Mouse (Mus musculus) embryo, embryonic 11 days (tissue): ENCODE data around the gene Gxylt2.

Source experiments
- DNase-seq: peaks from one replicate; pipeline ENCODE4 v3.0.0-alpha.2; 2015

Gene Gxylt2

DNA sequence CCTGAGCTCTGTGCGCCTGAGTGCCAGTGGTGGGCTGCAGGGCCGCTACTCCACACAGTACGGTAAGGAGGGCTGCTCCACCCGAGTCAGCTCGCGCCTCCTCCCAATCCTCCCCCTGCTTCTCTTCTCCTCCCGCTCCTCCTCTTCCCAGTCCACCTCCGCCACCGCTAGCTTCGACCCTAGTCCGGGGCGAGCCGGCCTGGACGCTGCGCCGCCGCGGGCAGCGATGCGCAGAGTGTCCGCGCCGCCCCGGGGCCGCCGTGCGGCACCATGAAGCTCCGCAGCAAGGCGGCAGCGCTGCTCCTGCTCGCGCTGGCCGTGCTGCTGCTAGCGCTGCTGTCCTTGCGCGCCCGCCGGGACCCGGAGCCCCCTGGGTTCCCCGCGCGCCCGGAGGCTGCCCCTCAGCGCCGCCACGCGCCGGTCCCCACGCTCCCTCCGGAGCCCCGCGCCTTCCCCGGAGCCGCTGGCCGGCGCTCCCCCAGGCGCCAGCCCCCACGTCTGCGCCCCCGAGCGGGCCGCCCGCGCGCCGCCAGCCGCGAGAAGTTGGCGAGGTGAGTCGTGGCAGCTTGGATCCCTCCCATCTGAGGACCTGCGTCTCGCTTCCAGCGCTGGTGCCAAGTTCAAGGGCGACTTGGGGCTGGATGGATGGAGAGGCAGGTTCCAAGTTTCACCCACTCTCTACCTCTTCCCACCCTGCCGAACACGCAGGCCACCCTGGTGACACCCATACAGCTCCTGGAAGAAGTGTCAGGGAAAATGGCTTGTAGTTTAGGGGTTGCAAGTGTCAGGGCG, at the start of gene Gxylt2:
TSS of gene Gxylt2 (plus strand) at position 161 of the 792 bp plus-strand sequence.
- DNase-seq, result peak; percentile 88

DNA sequence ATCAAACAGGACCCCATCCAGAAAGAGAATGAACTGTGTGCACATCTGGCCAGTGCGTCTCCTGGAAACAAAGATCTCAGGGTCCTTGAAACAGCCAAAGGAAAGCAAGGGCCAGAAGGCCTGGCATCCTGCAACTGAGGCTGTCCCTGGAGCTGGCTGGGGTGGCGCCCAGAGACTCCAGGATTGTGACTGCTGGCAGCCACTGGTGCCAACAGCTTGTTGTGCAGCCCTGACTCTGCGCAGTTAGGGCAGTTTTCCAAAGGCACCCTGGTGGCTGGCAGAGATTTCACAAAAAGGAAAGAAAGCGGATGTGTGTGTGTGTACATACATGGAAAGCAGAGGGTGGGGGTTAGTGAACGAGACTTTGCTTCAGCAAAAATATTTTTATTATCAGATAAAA, 44.1 kb upstream of the Gxylt2 start:
- DNase-seq, result no peak

DNA sequence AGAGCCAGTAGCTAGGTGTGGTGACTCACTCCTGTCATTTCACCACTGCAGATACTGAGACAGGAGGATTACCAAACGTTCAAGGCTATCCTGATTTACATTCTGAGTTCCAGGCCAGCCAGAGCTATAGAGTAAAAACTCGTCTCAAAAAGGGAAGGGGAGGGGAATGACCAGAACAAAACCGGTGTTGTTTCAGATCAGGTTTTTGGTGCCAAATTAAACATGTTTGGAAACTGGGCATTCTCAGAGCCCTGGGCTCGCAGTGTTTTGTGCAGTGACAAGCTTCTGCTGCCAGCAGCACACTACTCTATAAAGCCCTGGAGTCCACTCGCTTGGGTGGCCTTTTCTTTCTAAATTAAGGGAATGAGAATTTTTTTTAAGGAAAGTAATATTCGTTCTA, 42.3 kb upstream of the Gxylt2 start:
- no peak for DNase-seq

DNA sequence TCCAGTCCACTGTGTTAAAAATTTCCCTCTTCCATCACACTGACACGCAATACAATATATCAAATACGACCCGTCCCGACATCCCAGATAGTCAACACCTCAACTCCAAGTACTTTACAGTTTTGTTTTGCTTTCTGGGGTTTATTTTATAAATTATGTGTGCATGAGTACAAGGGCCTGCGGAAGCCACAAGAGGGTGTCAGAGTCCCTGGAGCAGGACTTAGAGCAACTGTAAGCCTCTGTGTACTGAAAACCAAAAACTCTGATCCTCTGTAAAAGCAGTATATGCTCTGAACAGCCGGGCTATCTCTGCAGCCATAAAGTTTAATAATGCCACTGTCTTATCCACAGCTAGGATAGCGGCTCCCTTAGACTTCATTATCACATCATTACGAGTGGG, 36.9 kb upstream of the Gxylt2 start:
- no peak for DNase-seq

DNA sequence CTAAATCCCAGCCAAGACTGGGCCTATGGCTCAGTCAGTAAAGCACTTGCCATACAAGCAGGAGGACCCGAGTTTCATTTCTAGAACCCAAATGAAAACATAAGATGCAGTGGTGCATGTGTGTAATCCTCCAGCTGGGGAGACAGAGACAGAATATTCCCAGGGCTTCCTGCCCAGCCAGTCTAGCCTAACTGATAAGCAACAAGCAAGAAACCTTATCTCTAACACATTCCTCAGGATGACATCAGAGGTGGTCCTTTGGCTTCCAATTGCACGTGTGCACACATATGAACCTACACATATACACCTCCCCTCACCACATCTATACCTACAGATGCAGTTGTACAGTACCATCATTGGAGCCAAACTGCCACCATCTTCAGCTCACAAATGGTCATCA, 35.7 kb upstream of the Gxylt2 start:
- DNase-seq, result no peak

DNA sequence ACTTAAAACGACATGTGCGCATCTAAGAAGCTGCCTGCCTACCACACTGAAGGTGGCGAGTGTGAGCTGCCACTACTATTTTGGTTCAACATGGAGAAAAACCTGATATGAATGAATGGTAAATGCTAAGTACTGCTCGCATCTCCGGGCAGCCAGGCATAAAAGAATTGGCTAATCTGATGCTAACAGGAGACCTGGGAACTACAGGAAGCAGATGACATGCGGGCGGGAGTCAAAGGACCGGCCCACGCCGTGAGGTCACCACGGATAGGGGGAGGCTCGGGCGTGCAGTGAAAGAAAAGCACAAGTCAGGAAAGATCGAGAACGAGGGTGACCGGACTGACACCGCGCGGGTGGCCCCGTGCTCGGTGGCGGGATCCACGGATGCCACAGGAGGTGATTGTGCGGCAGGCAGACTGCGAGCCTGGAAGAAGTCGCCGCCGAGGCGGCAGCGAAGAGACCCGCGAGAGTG, 34.1 kb upstream of the Gxylt2 start:
- DNase-seq, result peak; percentile 59

DNA sequence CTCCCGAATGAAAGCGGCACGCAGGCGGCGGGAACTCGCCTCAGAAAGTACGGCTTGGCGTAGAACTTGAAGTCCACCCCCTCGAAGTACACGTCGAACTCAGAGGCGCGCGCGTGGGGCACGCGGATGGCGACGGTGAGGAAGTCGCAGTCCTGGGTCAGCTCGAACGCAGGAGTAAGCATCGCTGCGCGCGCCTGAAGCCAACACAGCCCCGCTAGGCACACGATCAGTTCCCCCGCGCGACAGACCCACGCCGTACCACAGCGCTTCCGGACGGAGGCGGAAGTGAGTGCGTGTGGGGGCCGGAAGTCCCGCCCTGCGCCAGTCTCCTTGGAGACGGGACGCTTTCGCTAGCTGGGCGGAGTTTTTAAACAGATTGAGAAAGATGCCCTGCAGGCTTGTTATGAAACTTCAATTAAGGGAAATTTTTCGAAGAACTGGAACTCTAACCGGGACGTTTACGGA, 33.6 kb upstream of the Gxylt2 start, which contains the start of gene Shq1:
TSS of gene Shq1 (minus strand) at position 278 of the 465 bp plus-strand sequence.
- peak; percentile 93 for DNase-seq

DNA sequence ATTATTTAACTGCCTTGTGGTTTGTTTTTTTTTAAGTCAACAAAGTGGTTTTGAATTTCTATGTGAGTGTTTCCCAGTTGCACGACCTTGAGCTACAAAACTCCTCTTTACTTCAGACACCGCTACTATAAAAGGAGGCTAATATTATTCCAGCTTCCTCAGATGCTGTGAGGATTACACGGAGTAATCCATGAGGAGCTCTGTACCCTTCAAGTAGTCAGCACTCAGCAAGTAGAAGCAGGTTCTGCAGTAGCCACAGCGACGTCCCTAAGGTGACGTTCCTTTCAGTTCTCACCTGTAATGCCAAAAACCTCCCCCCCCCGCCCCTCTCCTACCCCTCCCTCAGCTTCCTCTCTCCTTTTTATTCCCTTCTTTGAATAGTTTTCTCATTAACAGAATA, 33.1 kb upstream of the Gxylt2 start:
- DNase-seq, result no peak

DNA sequence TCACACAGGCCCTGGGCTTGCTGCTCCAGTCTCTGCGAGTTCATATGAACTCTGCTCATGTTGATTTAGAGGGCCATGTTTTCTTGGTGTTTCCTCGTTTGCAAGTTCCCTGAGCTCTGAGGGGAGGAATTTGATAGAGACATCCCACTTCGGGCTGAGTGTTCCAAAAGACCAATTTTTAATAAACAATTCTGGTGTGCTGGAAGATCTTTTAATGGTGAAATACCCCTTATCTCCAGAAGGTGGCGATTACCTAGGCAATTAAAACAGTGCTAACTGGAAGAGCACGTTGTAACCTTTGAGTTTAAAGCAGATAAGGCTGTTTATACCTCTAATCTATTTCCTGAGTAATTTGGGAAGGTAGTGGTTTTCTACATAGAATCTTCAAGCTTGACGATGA, 29.6 kb upstream of the Gxylt2 start:
- peak; percentile 52 for DNase-seq

DNA sequence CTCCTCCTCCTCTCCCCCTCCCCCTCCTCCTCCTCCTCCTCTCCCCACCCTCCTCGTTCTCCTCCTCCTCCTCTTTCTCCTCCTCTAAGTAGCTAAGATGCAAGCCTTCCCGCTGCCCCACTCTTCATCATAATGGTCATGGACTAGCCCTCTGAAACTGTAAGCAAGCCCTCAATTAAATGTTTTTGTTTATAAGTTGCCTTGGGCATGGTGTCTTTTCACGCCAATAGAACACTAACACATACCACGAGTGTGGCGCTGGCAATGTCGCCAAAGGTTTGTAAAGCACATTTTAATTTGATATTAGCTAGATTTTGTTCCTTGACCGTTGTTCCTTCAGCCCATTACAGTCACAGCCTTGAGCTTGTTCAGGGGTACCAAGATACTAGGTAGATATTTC, 28.1 kb upstream of the Gxylt2 start:
- DNase-seq, result no peak

DNA sequence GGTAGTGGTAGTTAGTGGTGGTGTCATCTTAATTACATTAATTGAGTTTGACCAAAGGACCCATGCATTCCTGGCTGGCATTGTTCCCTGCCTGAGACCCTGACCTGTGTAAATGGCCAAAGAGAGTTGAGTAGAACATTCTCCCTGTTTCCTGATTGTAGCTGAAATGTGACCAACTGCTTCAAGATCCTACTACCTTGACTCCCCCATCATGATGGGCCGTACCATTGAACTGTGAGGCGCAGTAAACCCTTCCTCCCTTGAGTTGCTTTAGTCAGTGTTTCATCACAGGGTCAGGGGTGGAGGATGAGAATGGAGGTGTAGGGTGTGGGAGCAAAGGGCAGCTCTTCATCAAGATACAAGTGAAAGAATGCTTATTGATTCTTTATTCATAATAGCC, 25.9 kb upstream of the Gxylt2 start:
- DNase-seq, result no peak

DNA sequence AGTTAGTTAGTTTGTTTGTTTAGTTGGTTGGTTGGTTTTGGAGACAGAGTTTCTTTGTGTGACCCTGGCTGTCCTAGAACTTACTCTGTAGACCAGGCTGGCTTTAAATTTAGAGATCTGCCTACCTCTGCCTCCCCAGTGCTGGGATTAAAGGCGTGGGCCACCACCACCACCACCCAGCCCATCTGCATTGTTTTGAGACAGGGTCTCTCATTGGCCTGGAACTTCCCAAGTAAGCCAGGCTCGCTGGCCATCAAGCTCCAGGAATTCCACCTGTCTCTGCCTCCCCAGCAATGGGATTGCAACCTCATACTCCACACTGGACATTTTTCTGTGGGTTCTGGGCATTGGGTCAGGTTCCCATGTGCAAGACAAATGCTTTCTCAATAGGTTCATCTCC, 18.2 kb upstream of the Gxylt2 start:
- DNase-seq, result no peak

DNA sequence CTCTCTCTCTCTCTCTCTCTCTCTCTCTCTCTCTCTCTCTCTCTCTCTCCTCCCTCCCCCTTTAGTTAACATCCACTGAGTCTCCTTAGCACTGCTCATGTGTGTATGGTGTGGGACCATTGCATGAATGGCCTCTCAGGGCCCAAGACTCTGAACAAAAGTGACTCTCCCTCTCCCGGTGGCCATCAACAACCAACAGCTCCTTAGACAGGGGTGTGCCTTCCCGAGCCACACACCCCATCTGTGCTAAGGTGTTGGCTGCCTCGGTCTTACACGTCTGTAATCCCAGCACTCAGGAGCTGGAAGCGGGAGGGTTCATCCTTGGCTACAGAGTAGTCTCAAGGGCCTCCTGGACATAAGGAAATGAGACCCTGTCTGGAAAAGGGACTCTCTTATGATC, 4.5 kb upstream of the Gxylt2 start:
- no peak for DNase-seq

DNA sequence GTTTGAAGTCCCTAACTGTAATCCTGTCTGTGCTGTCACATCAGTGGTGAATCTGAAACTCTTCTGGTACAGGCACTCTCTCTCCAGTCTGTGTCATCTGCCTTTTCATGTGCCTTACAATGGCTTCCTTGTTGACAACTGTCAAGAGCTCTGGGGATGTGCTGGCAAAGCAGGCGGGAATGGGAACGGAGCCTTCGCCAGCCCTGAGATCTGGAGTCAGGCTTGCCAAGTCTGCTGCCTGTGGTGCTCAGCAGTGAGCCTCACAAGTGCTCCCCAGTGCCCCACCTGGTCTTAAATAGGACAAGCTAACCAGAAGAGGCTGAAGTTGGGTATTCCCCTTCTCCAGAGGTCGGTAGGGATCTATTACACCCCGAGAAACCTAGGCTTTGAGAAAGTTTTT, 3.8 kb upstream of the Gxylt2 start:
- no peak for DNase-seq

DNA sequence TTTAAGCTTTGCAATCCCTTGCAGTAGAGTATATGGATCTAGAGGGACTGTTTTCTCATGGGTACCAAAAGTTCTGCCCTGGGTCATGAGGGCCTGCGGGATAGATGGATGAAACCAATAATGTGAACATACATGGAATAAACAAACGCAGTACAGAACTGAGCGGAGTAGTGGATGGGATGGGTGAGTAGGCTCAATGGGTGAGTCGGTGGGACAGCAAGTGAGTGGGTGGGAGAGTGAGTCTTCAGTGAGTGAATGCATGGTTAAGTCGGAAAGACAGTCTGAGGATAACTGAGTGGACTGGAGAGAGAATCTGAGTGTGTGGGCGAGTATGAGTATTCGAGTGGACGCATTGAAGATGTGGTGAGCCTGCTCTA, 349 bp upstream of the Gxylt2 start:
- no peak for DNase-seq

DNA sequence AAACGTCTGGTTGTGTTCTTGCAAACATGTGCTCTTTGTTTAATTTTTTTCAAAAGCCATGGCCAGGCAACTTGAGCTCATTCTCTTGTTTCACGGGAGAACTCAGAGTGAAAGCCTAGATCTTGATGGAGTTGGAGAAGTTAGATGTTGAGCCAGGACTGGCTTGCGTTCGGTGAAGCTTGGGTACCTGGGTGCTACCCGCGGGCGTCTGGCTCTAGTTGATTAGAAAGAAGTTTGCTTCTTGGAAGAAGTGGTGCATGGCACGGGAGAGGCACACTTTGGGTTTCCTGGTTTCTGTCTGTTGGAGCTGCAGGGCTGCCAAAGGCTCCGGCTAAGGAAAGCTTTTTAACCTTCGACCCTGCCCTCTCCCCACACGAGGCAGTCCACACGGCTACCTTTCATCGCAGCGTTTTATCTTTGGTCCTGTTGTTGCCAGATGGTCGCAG, 855 bp downstream of the Gxylt2 start:
- peak; percentile 48 for DNase-seq

DNA sequence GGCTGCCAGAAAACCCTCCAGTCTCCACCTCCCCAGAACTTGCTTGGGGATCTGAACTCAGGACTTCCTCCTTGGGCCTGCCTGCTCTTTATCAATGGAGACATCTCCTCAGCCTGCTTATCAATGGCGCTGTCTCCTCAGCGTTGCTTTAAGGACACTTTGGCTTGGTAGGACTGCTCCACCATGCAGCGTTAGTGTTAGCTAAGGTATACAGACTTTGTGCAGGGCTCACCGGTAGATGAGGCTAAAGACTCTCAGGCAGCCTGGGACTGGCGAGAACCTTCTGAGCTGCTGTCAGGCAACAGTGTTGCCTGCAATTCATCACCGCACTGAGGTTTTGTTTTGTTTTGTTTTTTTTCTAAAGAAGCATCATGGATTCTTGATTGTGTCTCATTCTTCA, 2.3 kb downstream of the Gxylt2 start:
- no peak for DNase-seq

DNA sequence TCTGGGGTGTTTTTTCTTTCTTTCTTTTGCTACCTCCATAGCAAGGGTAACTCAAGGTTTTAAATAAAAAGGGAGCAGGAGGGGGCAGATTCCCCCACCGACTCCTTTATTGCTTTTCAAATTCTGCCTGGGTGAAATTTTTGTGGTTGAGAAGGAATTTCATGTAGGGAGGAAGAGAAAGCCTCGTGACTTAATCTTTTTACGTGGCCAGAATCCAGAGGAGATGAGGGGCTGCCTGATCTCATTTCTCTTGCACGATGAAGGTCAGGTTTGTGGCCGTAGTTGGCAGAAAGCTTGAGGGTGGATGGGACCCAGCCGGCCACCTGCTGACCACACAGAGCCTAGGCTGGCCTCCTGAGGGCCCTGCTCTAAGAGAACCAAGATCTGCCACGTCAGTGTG, 3.0 kb downstream of the Gxylt2 start:
- DNase-seq, result no peak

DNA sequence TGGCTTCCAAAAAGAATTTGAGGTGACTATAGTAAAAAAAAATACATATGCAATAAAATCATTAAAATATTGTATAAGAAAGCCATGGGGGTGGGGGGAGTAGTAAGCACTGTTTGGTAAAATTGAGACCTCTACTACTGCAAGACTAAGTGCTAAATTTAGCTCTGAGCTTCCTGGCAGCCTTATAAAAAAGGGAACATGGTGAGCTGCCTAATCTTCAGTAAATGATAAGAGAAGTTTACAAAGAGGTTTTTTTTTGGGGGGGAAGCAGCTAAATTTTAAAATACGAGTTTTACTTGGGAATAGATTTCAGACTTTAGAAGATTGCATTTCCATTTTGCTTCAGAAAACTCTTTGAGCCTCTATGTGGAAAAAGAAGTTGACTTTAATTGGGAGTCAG, 3.7 kb downstream of the Gxylt2 start:
- no peak for DNase-seq

DNA sequence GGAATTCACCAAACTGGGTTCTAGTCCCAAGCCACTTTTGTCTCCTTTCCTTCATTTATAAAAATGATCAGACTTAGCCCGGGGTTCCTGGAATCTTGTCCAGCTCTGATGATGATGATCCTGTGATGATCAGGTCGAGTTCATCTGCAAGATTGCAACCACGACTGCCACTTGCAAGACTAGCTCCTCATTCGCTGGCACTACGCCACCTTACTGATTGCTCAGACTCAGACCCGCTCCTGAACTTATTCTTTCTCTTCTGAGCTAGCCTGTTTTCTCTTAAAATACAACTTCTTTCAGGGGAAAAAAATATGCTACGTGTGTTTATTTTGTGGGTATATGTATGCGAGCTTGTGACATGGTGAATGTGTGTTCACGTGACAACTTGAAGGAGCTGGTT, 4.5 kb downstream of the Gxylt2 start:
- DNase-seq, result no peak

DNA sequence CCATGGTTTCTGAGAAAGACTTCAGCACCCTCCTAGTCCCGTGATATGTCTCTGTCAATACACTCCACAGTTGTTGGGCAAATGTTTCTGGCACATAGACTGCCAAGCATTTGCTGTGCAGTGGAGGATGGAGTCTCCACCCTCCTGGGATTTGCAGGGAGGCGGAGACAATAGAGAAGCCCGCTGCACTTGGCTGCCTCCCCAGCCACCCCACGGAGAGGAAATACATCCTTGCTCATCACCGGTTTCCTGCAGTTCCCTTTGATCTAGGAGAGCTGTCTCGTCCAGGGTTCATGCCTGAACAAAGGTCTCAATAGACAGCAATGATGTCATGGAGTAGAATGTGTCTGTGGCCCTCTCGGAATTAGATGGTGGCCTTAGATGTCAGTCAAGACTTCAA, 4.9 kb downstream of the Gxylt2 start:
- peak; percentile 53 for DNase-seq

DNA sequence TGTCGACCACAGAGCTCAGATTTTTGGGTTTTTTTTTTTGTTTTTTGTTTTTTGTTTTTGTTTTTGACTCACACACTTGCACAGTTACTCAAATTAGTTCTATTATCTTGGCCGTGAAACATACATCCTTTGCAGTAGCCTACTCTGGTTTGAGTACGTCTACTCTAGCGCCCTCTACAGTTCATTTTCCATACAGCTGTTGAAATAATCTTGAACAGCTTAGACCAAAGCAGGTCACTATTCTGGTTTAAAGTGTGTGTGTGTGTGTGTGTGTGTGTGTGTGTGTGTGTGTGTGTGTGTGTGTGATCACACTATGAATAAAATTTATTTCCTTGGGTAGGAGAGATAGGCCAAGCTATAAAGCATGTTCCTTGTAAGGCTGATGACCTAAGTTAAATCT, 5.6 kb downstream of the Gxylt2 start:
- DNase-seq, result no peak

DNA sequence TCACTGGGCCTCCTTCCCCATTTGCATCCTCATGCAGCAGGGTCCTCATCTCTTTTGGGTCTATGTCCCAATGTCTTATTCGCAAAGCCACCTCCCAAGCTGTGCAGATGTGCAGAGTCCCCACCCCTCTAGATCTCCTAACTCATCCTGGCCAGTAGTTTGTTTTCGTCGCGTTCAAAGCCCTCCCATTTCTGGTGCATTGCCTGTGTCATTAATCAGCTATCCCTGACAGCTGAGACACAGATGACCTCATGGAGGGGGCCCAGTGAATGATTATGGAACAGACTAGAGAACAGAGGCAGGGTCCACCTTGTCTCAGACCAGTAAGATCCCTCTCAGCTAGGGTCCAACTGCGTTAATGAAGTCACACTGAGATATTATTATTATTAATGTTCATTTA, 6.3 kb downstream of the Gxylt2 start:
- no peak for DNase-seq

DNA sequence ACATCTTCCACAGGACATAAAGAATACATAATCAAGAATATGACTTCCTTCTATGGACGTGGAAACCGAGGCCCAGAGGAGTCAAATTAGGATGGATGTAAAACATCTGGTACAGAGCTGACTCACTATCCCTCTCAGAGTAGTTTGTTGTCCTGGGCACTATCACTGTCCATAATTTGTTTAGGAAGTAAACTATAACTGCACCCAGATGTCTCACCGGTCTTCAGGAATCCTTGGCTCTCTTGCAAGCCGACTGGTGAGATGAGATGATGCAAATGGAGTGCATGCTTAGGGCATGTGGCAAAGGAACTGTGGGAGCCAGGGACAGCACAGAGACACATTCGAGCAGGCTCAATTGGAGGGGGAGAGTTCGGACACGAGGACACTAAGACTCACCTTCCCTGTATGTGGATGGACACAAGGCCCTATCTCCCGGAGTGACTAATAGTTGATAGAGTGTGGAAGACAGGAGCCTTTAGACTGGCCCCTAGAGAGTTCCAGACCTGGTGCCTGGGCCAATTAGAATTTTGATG, 10.8 kb downstream of the Gxylt2 start:
- no peak for DNase-seq

DNA sequence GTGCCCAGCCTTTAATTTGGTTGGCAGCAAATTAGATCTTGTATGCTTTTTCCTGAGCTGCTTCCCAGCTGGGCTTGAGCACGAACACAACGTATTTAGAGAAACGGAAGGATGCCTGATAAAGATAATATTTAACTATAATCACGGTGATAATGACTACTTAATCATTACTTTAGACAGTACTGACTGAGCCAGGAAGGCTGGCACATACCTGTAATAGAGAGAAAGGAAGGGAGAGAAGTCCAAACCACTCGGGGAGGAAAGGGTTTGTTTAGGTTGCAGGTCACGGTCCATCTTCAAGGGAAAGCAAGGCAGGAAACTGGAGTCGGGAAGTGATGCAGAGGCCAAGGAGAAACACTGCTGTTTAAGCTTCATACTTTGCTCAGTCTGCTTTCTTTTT, 11.6 kb downstream of the Gxylt2 start:
- no peak for DNase-seq
